Mouse (Mus musculus): Measurements from ENCODE around the gene Fos. TPM values are rescaled to one million over a fixed set of nuclear protein-coding genes. Genes with fewer than 3 reads are reported as not detected.
A peak's percentile ranks its signal among the peaks of the same experiment; 100 is the strongest.

Gene Fos
- polyA plus RNA-seq, 1 experiment from 2014 or later, result 1.3 TPM

DNA sequence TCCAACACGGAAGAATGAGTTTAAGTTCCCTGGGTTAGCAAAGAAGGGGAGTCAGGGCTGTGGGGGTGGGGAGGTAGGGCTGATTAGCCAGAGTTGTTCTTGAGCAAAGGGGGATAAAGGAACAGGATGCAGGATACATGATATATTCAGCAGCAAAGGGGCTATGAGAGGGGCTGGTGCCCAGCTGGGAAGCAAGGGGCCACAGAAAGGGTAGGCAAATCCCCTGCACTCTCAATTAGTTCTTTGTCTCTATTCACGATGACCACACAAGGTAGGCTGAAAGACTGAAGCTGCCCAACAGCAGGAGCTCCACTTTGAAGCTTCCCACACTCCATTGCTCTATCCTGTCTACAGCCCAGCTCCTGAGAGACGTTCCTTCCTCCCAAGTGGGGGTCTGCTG, 39.8 kb upstream of the Fos start:
- no peak for DNase-seq
- H3K4me1 ChIP-seq (ENCODE audit: insufficient read depth), result peaks cover 4% of the 10 kb centered on the region
- H3K4me3 ChIP-seq (ENCODE audit: low read depth, low read length), result no peak overlapping the region
- H3K4me2 ChIP-seq (ENCODE audit: low read depth, low read length), result no peak overlapping the region
- TF ChIP-seq CTCF (IDR thresholded peaks at IDR 0.05; ENCODE audit: low read depth) (no peak), EP300 (IDR thresholded peaks at IDR 0.05; ENCODE audit: low read depth) (no peak)
- no peak overlapping the region for H3K27ac ChIP-seq (ENCODE audit: low read depth)
- no peak for ATAC-seq
- no peaks in the 10 kb centered on the region for H3K9me3 ChIP-seq (ENCODE audit: low read length)
- H3K9ac ChIP-seq (replicated peaks), result no peak overlapping the region
- no peaks in the 10 kb centered on the region for H3K36me3 ChIP-seq (replicated peaks; ENCODE audit: insufficient read depth, low read length)
- H3K27me3 ChIP-seq (ENCODE audit: insufficient read depth, low read length), result 0 out of 2 replicates have a peak, but pooled peaks cover 3% of the 10 kb centered on the region
- WGBS (ENCODE audit: insufficient replicate concordance), result 59% methylated on average over 3 of the region's 3 CpGs

DNA sequence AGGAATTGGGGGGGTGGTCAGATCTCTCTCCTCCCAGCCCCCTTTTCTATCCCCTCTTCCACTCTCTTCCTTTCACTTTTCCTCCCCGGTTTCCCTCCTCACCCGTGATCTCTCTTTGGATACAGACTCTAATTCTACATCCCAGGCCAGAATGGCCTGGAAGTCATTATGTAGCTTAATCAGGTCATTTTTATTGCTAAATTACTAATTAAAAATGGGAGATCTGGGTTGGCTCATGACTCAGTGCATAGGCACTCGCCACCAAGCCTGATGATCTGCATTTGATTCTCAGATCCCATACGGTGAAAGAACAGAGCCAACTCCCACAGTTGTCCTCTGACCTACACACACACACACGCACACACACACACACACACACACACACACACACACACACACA, 39.2 kb upstream of the Fos start:
- WGBS (ENCODE audit: insufficient replicate concordance), result 81% methylated on average over 5 of the region's 5 CpGs
- Histone ChIP-seq H3K27me3 (ENCODE audit: insufficient read depth, low read length) (0 out of 2 replicates have a peak, but pooled peaks cover 3% of the 10 kb centered on the region), H3K27ac (ENCODE audit: low read depth) (no peak overlapping the region), H3K9ac (replicated peaks) (no peak overlapping the region), H3K4me3 (ENCODE audit: low read depth, low read length) (no peak overlapping the region), H3K9me3 (ENCODE audit: low read length) (no peaks in the 10 kb centered on the region), H3K4me2 (ENCODE audit: low read depth, low read length) (no peak overlapping the region), H3K4me1 (ENCODE audit: insufficient read depth) (peaks cover 4% of the 10 kb centered on the region), H3K36me3 (replicated peaks; ENCODE audit: insufficient read depth, low read length) (no peaks in the 10 kb centered on the region)
- ATAC-seq (no peak), DNase-seq (no peak)
- TF ChIP-seq CTCF (IDR thresholded peaks at IDR 0.05; ENCODE audit: low read depth) (no peak), EP300 (IDR thresholded peaks at IDR 0.05; ENCODE audit: low read depth) (no peak)

DNA sequence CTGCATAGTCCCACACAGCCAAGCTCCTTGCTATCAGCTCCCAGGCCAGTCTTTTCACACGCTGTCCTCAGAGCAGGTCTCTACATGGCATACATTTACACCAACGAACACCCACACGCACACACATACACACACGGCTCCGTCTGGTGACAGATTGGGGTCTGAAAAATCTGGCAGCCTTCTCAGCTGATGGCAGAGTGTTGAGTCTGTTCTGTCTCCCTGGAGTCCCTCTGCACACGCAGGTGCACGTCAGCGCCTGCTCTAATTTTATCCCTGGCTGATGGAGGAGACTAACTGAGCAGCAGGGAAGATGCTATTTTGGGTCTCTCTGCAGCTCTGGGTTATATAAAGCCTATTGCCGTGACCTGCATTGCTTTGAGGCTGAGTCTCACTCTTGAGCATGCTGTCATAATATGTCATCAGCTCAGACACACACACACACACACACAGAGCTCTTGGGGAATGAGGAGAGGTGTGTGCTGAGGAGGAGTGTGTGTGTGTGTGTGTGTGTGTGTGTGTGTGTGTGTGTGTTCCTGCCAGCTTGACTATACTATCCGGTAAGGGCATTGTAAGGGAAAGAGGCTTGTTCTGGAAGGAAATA, 37.6 kb upstream of the Fos start:
- H3K9ac ChIP-seq (replicated peaks), result no peak overlapping the region
- peaks cover 4% of the 10 kb centered on the region; the same call in 1 of the 2 replicates for H3K4me1 ChIP-seq (ENCODE audit: insufficient read depth)
- no peaks in the 10 kb centered on the region for H3K36me3 ChIP-seq (replicated peaks; ENCODE audit: insufficient read depth, low read length)
- no peak for DNase-seq
- H3K4me2 ChIP-seq (ENCODE audit: low read depth, low read length), result no peak overlapping the region
- ATAC-seq, result no peak
- TF ChIP-seq CTCF (IDR thresholded peaks at IDR 0.05; ENCODE audit: low read depth) (no peak), EP300 (IDR thresholded peaks at IDR 0.05; ENCODE audit: low read depth) (no peak)
- no peaks in the 10 kb centered on the region for H3K9me3 ChIP-seq (ENCODE audit: low read length)
- no peak overlapping the region for H3K27ac ChIP-seq (ENCODE audit: low read depth)
- 0 out of 2 replicates have a peak, but pooled peaks cover 3% of the 10 kb centered on the region for H3K27me3 ChIP-seq (ENCODE audit: insufficient read depth, low read length)
- H3K4me3 ChIP-seq (ENCODE audit: low read depth, low read length), result no peak overlapping the region
- WGBS (ENCODE audit: insufficient replicate concordance), result 56% methylated on average over 10 of the region's 10 CpGs

DNA sequence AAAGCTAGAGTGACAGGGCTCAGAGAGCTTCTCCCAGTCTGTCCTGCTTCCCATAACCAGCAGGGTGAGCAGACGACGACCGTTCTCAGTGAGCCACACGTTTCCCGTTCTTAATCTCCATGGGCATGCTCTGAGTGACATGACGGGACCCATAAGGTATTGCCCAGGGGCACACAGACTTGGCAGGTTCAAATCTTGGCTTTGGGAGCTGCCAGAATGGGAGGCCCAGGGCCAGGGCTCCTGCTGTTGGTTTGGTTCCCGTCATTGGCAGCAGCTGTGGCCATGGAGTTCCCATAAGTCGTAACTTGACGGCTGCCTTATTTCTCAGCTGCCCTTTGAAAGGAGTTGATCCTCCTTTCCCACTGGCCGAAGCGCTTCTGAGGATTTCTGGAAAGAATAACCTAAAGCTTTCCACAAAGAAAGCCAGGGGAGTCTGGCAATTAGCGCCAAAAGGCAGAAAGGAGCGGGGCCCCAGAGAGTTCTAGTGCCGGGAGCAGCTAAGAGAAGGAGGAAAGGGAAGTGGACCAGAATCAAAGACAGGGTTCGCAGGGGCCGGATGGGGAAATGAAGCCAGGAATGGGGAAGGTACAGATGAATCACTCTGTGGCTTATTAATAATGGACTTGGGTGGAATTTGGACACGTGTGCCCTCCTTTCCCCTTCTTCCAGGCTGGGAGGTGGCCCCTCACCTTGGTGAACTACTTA, 36.4 kb upstream of the Fos start:
- 0 out of 2 replicates have a peak overlapping the region, but pooled peaks have one; percentile 4 for H3K4me2 ChIP-seq (ENCODE audit: low read depth, low read length)
- H3K36me3 ChIP-seq (replicated peaks; ENCODE audit: insufficient read depth, low read length), result no peaks in the 10 kb centered on the region
- WGBS (ENCODE audit: insufficient replicate concordance), result 49% methylated on average over 17 of the region's 17 CpGs
- H3K27me3 ChIP-seq (ENCODE audit: insufficient read depth, low read length), result 0 out of 2 replicates have a peak, but pooled peaks cover under 1% of the 10 kb centered on the region
- TF ChIP-seq CTCF (IDR thresholded peaks at IDR 0.05; ENCODE audit: low read depth), result no peak
- peak overlapping the region; percentile 29; the same call in 1 of the 2 replicates for H3K27ac ChIP-seq (ENCODE audit: low read depth)
- no peaks in the 10 kb centered on the region for H3K9me3 ChIP-seq (ENCODE audit: low read length)
- H3K9ac ChIP-seq (replicated peaks), result no peak overlapping the region
- H3K4me3 ChIP-seq (ENCODE audit: low read depth, low read length), result no peak overlapping the region
- peak; percentile 43; the same call in 1 of the 2 replicates for ATAC-seq
- H3K4me1 ChIP-seq (ENCODE audit: insufficient read depth), result peaks cover 4% of the 10 kb centered on the region; the same call in 1 of the 2 replicates
- DNase-seq, result peak; percentile 31

DNA sequence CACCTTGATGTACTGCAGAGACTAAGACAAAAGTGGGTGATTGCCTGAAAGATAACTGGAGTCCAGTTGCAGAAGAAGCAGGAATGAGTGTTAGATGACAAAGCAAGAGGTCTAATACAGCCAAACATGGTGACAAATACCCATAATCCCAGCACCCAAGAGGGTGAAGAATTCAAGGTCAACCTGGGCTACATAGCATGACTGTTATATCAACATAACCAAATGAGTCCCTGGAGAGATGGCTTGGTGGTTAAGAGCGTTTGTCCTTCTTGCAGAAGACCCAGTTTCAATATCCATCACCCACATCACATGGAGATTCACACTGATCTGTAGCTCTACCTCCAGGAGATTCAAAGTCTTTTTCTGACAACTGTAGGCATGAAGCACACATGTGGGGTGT, 30.2 kb upstream of the Fos start:
- 64% methylated on average over 1 of the region's 1 CpGs for WGBS (ENCODE audit: insufficient replicate concordance)
- DNase-seq, result no peak
- no peak overlapping the region for H3K4me3 ChIP-seq (ENCODE audit: low read depth, low read length)
- H3K4me2 ChIP-seq (ENCODE audit: low read depth, low read length), result no peak overlapping the region
- no peak for ATAC-seq
- H3K9ac ChIP-seq (replicated peaks), result no peak overlapping the region
- H3K4me1 ChIP-seq (ENCODE audit: insufficient read depth), result peaks cover 6% of the 10 kb centered on the region
- no peak overlapping the region for H3K27ac ChIP-seq (ENCODE audit: low read depth)
- no peak for TF ChIP-seq EP300 (IDR thresholded peaks at IDR 0.05; ENCODE audit: low read depth)
- no peak for TF ChIP-seq CTCF (IDR thresholded peaks at IDR 0.05; ENCODE audit: low read depth)
- no peaks in the 10 kb centered on the region for H3K27me3 ChIP-seq (ENCODE audit: insufficient read depth, low read length)
- no peaks in the 10 kb centered on the region for H3K9me3 ChIP-seq (ENCODE audit: low read length)
- H3K36me3 ChIP-seq (replicated peaks; ENCODE audit: insufficient read depth, low read length), result no peaks in the 10 kb centered on the region

DNA sequence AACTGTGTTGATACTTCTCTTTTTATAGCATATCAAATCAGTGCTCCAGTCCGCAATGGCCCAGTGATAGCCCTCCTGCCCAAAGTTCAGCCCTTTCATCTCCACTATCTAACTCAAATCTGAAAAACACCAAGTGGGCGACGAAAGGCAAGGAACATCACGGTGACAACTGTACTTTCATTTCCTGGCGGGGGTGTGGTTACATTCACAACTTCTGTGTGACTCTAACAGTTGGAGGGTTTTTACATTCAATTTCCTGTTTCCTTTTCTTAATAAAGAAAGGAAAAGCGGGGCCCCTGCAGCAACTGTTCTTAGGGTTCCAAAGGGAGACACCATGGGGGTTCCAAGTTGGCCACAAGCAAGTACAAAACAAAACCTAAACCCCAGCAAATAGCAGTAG, 29.0 kb upstream of the Fos start:
- no peak for ATAC-seq
- DNase-seq, result no peak
- H3K9ac ChIP-seq (replicated peaks), result 0 out of 2 replicates have a peak overlapping the region, but pooled peaks have one; percentile 11
- peaks cover 6% of the 10 kb centered on the region for H3K4me1 ChIP-seq (ENCODE audit: insufficient read depth)
- H3K27ac ChIP-seq (ENCODE audit: low read depth), result peak overlapping the region; percentile 53
- H3K4me2 ChIP-seq (ENCODE audit: low read depth, low read length), result peak overlapping the region; percentile 66
- peak overlapping the region; percentile 29 for H3K4me3 ChIP-seq (ENCODE audit: low read depth, low read length)
- TF ChIP-seq EP300 (IDR thresholded peaks at IDR 0.05; ENCODE audit: low read depth), result no peak
- TF ChIP-seq CTCF (IDR thresholded peaks at IDR 0.05; ENCODE audit: low read depth), result no peak
- H3K36me3 ChIP-seq (replicated peaks; ENCODE audit: insufficient read depth, low read length), result no peaks in the 10 kb centered on the region
- whole genome bisulfite sequencing (ENCODE audit: insufficient replicate concordance), result 13% methylated on average over 6 of the region's 6 CpGs
- H3K27me3 ChIP-seq (ENCODE audit: insufficient read depth, low read length), result no peaks in the 10 kb centered on the region
- H3K9me3 ChIP-seq (ENCODE audit: low read length), result no peaks in the 10 kb centered on the region
